Comparison of ENCODE assay signal across 16 mouse cellular contexts in genomic region chr10:8358286-8359045, GRCm38 (mm10).
DNase-seq lines count a peak whose midpoint lies in the region; ATAC-seq and TF ChIP-seq lines count a peak whose summit lies in the region.
"Had no signal": no experiment of that assay in that cellular context is flagged by ENCODE, and none has a peak within 500 bp of the region (broad histone marks: within the 10 kb centered on the region; RNA-seq: fewer than 3 reads in every experiment).

No protein-coding gene starts in this region.

- no peak overlapping the region for H3K4me2 ChIP-seq in intestine, embryonic 15.5 days (replicated peaks)
- H3K4me2 ChIP-seq: limb, embryonic 15.5 days; midbrain, embryonic 15.5 days had no signal

- H3K27me3 ChIP-seq in testis, adult 2 months (ENCODE audit: control insufficient read depth, insufficient read depth, low read length): no peaks in the 10 kb centered on the region
- H3K27me3 ChIP-seq in intestine, embryonic 15.5 days (replicated peaks): no peaks in the 10 kb centered on the region
- H3K27me3 ChIP-seq: limb, embryonic 15.5 days; midbrain, embryonic 15.5 days had no signal

- no peak overlapping the region for H3K9ac ChIP-seq in intestine, embryonic 15.5 days
- H3K9ac ChIP-seq: limb, embryonic 15.5 days; midbrain, embryonic 15.5 days had no signal

- no peak for TF ChIP-seq POLR2A in testis, adult 2 months (IDR thresholded peaks at IDR 0.05; ENCODE audit: control insufficient read depth, low read depth, low read length)

- intact Hi-C loops in heart, postnatal 10 days (cut with DNase I): no loop called here

- no peak for TF ChIP-seq CTCF in testis, adult 2 months (IDR thresholded peaks at IDR 0.05; ENCODE audit: control insufficient read depth, insufficient read depth, insufficient replicate concordance, low read depth, low read length)

- no peak overlapping the region for H3K27ac ChIP-seq in testis, adult 2 months (ENCODE audit: control insufficient read depth, insufficient read depth, low read depth, low read length)
- H3K27ac ChIP-seq in intestine, embryonic 15.5 days: no peak overlapping the region
- H3K27ac ChIP-seq: hindbrain, postnatal 0 days; limb, embryonic 15.5 days; midbrain, embryonic 15.5 days; stomach, postnatal 0 days had no signal

- 73% methylated on average over 15 of the region's 15 CpGs for WGBS in intestine, embryonic 15.5 days

- no peaks in the 10 kb centered on the region for H3K36me3 ChIP-seq in testis, adult 2 months (ENCODE audit: control insufficient read depth, insufficient read depth, low read length)
- H3K36me3 ChIP-seq in intestine, embryonic 15.5 days: no peaks in the 10 kb centered on the region
- H3K36me3 ChIP-seq: limb, embryonic 15.5 days; midbrain, embryonic 15.5 days had no signal

- DNase-seq in heart, postnatal 4 days: peak; percentile 9
- DNase-seq in heart, postnatal 10 days: no peak
- no peak for DNase-seq in testis, postnatal 10 days (ENCODE audit: low spot score)
- DNase-seq in ZHBTc4 (ENCODE audit: low read depth, low spot score): peak; percentile 59
- peak; percentile 30 for DNase-seq in skeletal muscle tissue, adult 2 months (ENCODE audit: low read depth, low spot score)
- DNase-seq: cerebellum, postnatal 10 days; gastrocnemius, postnatal 36 days; spleen, adult 18-20 months had no signal

- no peak for ATAC-seq in intestine, embryonic 15.5 days
- ATAC-seq: hindbrain, postnatal 0 days; lung, postnatal 0 days; midbrain, embryonic 15.5 days had no signal

- H3K4me3 ChIP-seq in testis, adult 2 months (ENCODE audit: control insufficient read depth, low read depth, low read length): peak overlapping the region; percentile 60
- H3K4me3 ChIP-seq in intestine, embryonic 15.5 days (replicated peaks): no peak overlapping the region
- H3K4me3 ChIP-seq: erythroblast, embryonic 14.5 days; limb, embryonic 15.5 days; midbrain, embryonic 15.5 days had no signal

- no peaks in the 10 kb centered on the region for H3K9me3 ChIP-seq in intestine, embryonic 15.5 days
- H3K9me3 ChIP-seq: limb, embryonic 15.5 days; midbrain, embryonic 15.5 days had no signal

- H3K4me1 ChIP-seq in testis, adult 2 months (ENCODE audit: control insufficient read depth, insufficient read depth, low read length): no peaks in the 10 kb centered on the region
- no peaks in the 10 kb centered on the region for H3K4me1 ChIP-seq in intestine, embryonic 15.5 days (replicated peaks)
- H3K4me1 ChIP-seq: midbrain, embryonic 15.5 days had no signal

Comparison
In these comparisons a context has a peak if more than half of its experiments do, and no peak if none do; other contexts are left out.
1. DNase-seq: peak in heart, postnatal 4 days (single experiment), ZHBTc4 (single experiment) and skeletal muscle tissue, adult 2 months (single experiment); none in heart, postnatal 10 days (0 of 2) and testis, postnatal 10 days (single experiment).